Mouse (Mus musculus) CH12.LX (cell line): ENCODE data around the gene Wdr91.
A peak's percentile ranks its signal among the peaks of the same experiment; 100 is the strongest.

Source experiments
- CTCF ChIP-seq, 2 experiments: IDR thresholded peaks in 1 of 2; conservative IDR thresholded peaks in 1 of 2; 2 replicates each; pipeline ENCODE4 v1.5.1; 2011 to 2012; ENCODE audit warnings: low read depth in 2 of 2, low read length in 2 of 2, improper control_type of control experiment in 1 of 2, inconsistent platforms in 1 of 2, mild to moderate bottlenecking in 1 of 2, moderate library complexity in 1 of 2
- HCFC1 ChIP-seq: IDR thresholded peaks from 2 replicates; pipeline ENCODE4 v1.6.1; 2012; ENCODE audit warnings: low read depth, mild to moderate bottlenecking, inconsistent platforms, low read length, improper control_type of control experiment
- MEF2A ChIP-seq: IDR thresholded peaks from 2 replicates; pipeline ENCODE4 v1.6.1; 2014; ENCODE audit warnings: low read depth, mild to moderate bottlenecking, inconsistent platforms, low read length, improper control_type of control experiment, borderline replicate concordance
- USF1 ChIP-seq: IDR thresholded peaks from 2 replicates; pipeline ENCODE4 v1.6.1; 2014; ENCODE audit warnings: low read depth, mild to moderate bottlenecking, inconsistent platforms, low read length, improper control_type of control experiment

DNA sequence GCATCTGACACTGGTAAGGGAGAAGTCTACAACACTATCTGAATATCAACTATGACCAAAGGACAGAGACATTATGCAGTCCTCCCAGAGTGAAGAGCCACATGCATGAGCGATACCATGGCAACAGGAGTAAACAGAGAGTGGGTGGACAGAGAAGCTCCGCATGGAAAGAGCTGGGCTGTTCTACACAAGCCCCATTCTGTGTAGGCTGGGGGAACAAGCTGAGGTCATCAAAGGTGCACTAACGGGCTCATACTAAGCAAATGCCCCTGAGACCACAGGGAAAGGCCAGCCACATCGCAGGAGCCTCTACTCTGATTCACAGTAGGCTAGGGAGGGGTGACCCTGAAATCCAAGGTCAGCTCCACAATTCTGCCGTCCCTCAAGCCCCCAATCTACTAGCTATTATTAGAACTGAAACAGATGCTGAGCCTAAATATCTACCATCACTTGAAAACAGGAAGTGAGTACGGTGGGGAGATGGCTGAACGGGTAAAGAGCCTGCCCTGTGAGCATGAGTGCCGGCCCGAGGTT lies 8.7 kb downstream of the Wdr91 start:
- no peak for TF ChIP-seq CTCF (conservative IDR thresholded peaks at IDR 0.05 in 1 of 2, IDR thresholded peaks at IDR 0.05 in 1 of 2; ENCODE audit: low read depth in 2 of 2, low read length in 2 of 2)
- TF ChIP-seq MEF2A = peak; percentile 67; the same call in 1 of the 2 replicates
- TF ChIP-seq USF1 = no peak
- TF ChIP-seq HCFC1 = no peak
